Mouse (Mus musculus): ENCODE data around the gene Ybx2. TPM values are rescaled to one million over a fixed set of nuclear protein-coding genes. Genes with fewer than 3 reads are reported as not detected.
"Not testable (repeated sequence)": the region's sequence is repeated elsewhere in the genome, so short reads cannot be mapped to it uniquely, and the experiment has no call there.

The Ybx2 gene
- total RNA-seq, 2 experiments from 2014 or later: 8.7 to 9.2 TPM

DNA sequence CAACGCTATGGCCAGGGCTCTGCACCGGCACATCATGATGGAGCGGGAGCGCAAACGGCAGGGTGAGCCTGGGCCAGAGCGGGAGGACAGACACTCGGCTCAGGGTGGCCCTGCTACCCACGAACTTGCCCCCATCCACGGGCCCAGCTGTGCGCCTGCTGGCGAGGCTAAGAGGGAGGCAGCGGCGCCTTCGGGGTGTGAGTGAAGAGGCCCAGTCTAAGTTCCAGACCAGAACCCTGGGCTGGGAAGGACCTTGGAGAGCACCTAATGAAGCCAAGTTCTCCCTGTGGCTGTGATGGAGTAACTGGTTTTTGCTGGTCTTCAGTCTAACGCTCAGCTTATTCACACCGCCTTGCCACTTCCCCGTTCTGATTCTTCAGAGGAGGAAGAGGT is 21.2 kb upstream of the Ybx2 start:
- no peak for DNase-seq (ENCODE audit: low spot score in 2 of 2)

DNA sequence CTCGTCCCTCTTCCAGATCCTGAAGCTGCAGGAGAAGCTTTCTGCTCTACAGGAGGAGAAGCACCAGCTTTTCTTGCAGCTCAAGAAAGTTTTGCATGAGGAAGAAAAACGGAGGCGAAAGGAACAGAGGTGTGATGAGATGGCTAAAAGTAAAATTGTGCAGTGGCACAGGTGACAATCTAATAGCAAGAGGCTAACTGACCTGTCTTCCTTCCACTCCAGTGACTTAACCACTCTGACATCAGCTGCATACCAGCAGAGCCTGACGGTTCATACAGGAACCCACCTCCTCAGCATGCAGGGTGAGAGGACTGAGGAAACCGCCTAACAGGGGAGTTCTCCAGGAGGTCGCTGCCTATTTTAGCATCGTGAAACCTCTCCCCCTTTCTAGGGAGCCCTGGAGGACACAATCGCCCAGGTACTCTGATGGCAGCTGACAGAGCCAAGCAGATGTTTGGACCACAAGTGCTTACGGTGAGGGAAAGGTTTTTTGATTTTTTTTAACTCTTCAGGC is 20.6 kb upstream of the Ybx2 start:
- DNase-seq (ENCODE audit: low spot score in 2 of 2): no peak

DNA sequence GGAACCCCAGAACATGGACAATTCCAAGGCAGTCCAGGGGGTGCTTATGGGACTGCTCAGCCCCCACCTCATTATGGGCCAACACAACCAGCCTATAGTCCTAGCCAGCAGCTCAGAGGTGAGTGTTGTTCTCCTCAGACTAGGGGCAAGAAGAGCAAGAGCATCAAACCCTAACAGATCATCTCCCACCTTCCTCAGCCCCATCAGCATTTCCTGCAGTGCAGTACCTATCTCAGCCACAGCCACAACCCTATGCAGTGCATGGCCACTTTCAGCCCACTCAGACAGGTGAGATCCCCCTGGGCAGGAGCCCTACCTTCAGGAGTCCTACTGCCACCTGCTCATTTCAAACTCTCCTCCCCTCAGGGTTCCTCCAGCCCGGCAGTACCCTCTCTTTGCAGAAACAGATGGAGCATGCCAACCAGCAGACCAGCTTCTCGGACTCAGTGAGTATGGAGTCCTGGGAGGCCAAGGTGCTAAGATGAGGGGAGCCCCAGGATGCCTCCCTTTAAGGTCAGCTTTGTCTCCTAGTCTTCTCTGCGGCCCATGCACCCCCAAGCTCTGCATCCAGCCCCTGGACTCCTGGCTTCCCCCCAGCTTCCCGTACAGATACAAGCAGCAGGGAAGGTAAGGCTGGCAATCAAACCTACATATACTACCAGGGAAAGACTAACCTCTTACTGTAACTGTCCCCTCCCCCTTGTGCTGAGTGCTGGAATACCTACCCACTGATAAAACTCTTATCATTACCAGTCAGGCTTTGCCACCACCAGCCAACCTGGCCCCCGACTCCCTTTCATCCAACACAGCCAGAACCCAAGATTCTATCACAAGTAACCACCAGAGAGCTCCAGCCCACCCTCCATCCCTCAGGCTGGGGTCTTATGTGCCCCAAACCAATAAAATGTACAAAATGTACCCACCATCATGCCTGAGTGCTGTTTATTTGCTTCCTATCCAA is 19.6 kb upstream of the Ybx2 start:
- no peak for DNase-seq (ENCODE audit: low spot score in 2 of 2)

DNA sequence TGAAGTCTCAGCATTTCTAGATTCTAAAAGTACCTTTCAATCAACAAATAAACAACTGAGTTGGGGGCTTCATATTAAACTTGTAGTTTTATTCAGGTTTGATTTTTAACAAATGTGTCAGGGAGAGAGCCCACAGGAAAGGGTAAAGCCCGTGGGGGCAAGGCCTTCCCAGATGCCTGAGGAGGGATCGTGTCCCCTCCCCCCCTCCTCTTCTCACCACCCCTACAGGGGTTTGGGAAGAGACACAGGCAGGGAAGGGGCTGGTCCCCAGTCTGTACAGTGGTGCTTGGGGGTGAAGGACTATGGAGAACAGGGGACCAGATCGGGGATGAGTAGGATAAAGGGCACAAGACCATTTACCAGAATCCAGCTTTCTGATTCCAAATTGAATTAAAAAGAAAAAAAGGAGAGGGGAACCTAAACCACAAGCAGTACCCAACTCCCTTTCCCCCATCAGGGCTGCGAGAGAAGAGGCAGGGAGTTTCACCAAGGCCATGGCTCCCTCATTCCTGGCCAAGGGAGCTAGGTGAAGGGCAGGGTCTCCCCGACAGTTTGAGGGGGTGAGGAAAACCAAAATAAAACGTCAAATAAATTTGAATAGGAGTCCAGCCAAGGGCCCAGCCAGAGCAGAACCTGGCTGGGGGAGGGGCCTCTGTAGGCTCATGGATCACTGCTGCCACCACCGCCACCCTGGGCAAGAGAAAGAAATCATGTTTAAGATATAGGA is 18.8 kb upstream of the Ybx2 start:
- not testable (repeated sequence) for DNase-seq (ENCODE audit: low spot score in 2 of 2)

DNA sequence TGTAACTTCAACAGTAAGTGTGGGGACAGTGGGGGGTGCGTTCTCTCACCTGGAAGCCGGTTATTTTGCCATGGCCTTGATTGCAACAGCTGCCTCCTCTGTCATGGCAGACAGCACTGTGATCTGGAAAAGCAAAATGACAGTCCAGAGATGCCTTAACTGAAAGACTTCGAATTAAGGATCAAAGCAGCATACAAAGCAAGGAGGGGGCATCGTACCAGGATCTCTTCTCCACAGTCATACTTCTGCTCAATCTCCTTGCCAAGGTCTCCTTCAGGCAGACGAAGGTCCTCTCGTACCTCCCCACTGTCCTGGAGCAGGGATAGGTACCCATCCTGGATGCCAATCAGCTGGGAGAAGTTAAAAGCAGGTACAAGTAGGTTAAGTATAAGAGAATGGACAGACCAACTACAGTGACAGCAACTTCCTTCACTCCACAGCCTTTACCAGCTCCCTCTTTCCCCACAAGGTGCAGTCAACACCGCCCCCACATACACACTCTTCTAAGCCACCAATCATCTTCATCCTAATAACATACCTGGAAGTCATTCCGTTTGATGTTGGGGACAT is 18.1 kb upstream of the Ybx2 start:
- DNase-seq (ENCODE audit: low spot score in 2 of 2): no peak

DNA sequence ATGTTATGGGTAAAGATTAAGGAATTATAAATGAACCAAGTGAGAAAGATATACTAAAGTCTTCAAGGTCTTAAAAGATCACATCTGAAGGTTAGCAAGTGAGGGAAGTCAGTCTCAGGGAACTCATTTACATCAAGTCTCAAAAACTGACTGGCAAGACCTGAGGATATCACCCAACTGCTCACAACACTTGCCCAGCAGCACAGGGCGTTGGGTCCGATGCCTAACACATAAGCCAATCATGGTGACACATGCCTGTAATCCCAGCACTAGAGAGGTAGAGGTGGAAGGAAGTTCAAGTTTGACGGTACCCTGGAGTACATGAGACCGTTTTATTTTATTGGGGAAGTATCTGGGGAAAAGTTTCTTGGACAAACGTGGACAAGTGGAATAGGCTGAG is 17.5 kb upstream of the Ybx2 start:
- DNase-seq (ENCODE audit: low spot score in 2 of 2): no peak

DNA sequence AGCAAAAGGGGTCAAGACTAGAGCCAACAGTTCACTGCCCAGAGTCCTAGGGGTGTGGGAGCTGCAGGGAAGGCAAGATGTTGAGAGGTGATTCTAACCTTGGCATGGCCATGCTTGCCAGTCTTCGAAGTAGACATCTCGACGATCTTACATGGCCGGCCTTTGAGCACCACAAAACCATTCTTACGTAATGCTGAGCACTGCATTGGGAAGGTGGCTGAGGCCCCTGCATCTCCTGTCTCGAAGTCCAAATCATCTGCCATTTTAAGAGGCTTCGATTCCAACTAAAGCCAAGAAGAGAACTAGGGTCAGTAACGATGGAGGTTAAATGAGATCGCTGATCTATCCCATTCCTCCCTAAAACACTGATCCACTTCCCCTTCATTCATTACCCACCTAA is 16.5 kb upstream of the Ybx2 start:
- no peak for DNase-seq (ENCODE audit: low spot score in 2 of 2)

DNA sequence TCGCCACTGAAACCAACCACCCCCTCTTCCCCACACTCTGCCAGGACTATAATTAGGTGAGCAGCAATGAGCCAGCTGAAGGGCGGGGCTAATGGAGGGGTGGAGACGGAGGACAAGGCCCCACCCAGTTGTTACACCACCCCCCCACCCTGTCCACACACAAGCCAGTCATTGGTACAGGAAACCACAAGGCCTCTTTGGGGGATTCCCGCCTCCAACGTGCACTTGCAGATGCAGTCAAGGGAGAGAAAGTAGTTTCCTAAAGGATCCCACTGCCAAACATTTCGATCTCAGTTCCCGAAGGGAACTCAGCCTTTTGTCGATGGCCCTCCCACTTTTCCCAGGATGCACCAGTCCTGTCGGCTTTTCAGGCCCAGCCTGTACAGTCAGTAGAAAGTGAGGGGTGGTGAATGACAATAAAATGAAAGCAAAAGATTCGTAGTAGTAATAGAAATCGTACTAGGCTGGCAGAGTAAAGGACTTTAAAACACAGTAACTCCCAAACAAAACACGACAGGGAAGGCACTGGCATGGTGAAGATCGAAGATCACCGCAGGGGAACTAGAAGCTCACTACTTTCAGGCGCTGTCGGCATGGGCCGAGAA is 15.8 kb upstream of the Ybx2 start:
- peak in 1 of 2 experiments; percentile 60 for DNase-seq (ENCODE audit: low spot score in 2 of 2)

DNA sequence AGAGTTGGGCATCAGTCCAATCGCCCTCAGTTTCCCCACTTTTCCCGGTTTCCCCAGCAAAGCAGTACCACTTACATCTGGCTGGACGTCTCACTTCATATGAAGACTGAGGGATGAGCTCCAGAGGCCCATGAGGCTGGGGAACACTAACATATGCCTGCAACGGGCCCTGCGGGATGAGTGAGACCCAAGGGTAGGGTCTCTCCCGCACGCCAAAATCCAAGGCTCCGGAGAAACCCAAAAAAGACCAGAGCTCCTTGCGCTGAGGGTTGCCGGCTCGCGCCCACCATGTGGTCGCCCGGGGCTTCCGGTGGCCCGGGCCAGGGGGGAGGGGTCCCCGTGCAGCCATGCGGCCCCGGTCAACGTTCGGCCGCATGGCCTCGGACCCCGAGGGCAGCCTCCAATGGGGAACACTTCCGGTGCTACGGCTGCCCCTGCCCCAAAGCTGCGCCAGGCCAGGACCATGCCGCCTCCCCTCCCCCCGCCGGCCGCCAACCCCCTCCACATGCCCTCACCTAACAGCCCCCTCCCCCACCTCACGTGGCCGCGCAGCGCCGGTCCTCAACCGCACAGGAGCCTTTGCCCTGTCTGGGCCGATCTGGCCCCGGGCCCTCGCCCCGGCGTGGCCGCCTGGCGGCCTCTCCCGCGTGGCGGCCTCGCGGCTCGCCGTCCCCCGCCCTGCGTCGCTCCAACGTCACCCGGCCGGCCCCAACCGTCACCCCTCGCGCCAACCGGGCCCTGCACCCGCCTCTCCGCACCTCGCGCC is 15.1 kb upstream of the Ybx2 start:
- peak in 1 of 2 experiments; percentile 25 for DNase-seq (ENCODE audit: low spot score in 2 of 2)

DNA sequence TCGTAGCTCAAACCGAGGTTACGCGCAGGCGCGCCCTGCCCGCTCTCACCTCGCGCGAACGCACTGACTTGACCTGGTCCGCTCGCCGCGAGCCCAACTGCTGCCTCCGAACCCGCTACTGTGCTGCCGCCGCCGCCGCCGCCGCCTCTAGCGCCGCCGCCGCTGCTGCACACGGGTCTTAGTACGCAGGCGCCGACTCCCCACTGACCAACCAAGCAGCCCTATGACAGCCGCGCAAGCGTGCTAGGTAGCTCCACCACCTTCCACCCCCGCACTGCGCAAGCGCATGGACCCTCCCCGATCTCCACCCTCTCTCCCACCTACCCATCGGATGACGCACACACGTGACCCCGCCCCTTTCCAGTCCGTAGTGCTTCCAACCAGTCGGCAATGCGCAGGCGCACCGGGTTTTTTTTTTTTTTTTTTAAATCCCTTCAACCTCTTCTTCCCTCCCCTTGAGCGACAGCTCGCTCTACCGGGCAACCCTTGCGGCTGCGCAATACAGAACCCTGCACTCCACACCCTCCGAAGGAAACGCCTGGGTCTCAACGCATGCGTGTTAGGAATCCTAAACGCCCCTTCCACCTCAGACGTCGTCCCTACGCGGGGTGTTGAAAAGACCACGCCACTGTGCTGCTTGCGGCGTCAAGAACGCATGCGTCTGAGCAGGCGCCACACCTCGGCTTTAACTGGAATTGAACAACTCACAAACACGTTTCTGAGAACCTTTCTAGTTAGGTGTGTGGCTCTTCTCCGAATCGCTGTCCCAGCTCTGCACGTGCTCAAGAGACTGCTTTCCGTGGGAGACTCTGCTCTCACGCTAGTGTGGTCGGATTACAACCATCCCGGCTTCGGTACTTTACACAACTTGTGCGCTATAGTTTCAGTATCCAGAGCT is 14.2 kb upstream of the Ybx2 start, which contains the start of gene Eif5a:
Eif5a (minus strand) TSS at position 845 of the 898 bp plus-strand sequence.
- DNase-seq (ENCODE audit: low spot score in 2 of 2): peak; percentile 100

DNA sequence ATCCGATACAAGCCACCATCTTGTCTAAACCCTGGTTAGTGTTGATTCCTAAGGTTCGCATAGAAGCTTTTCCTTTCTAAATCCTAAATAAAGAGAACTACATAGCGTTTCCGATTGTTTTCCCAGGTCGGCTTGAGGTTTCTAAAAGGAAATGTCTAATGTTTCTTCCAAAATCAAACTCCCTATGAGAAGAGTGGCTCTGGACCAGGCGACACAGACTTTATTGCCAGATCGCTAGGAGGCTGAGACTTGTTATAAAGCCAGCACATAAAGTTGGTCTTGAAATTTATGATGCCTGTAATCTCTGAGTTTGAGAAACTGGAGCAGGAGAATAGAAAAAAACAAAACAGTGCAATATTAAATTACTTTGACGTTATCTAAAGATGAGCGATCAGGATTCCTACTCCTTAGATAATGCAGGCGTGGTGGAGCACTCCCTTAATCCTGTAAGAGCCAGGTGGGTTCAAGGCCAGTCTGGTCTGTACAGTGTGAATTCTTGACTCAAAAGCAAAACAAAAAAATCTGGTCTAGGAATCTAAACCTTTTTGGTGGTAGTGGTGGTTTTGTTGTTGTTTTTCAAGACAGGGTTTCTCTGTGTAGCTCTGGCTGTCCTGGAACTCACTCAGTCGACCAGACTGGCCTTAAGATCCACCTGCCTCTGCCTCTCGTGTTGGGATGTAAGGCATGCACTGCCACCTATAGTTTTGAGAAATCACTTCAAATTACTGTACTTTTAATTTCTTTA is 13.4 kb upstream of the Ybx2 start:
- DNase-seq (ENCODE audit: low spot score in 2 of 2): no peak

DNA sequence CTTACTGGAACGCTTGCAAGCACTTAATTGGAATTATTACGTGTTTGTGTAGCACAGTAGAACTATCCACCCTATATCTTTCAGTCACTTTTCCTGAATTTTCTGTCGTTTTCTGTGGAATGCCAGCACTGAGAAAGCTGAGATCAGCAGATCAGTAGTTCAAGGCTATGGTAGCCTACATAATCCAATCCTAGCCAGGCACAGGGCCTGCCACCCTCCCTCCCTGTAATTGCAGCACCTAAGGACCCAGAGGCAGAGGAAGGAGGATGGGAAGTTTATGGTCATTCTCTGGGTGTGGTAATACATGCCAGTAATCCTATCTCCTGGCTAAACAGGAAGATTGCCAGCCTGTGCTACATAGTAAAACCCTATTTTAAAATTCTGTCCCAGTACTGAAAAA is 12.8 kb upstream of the Ybx2 start:
- no peak for DNase-seq (ENCODE audit: low spot score in 2 of 2)

DNA sequence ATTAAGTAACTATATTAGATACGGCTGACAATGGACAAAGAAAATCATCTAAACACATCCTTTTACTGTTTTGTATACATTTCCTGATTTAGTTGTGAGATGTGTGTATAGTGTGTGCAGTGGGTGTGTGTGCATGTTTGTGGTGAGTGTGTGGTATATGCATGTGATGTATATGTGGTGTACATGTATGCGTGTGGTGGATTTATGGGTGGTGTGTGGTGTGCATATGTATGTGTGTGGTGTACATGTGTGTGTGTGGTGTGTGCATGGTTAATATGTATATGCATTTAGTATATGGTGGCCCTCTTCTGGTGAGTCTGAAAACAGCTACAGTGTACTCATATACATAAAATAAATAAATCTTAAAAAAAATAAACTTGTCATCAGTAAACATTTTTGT is 8.1 kb upstream of the Ybx2 start:
- no peak for DNase-seq (ENCODE audit: low spot score in 2 of 2)

DNA sequence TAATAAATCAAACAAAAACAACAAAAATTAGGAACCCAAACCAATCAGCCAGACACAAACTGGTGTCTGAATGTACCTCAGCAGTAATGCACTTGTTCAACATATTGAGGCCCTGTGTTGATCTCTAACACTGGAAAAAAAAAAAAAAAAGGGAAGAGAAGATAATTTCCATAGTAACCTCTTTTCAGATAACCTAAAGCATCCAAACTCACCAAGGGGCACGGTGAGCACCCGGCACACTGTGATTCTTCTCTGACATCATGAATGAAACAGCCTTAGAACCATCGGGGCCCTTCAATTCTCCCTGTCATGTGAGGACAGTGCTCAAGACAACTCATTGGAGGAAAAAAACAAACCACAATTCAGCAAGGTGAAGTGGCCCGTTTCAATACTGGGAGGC is 5.9 kb upstream of the Ybx2 start:
- DNase-seq (ENCODE audit: low spot score in 2 of 2): no peak

DNA sequence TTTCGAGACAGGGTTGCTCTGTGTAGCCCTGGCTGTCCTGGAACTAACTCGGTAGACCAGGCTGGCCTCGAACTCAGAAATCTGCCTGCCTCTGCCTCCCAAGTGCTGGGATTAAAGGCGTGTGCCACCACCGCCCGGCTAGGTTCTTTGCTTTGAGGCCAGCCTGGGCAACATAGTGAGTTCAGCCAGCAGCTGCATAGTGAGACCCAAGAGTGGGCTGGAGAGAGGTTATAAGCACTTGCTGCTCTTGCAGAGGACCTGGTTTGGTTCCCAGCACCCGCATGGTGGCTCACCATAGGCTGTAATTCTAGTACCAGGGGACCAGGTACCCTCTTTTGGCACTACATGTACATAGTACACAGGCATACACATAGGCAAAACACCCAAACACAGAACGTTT is 5.4 kb upstream of the Ybx2 start:
- not testable (repeated sequence) for DNase-seq (ENCODE audit: low spot score in 2 of 2)

DNA sequence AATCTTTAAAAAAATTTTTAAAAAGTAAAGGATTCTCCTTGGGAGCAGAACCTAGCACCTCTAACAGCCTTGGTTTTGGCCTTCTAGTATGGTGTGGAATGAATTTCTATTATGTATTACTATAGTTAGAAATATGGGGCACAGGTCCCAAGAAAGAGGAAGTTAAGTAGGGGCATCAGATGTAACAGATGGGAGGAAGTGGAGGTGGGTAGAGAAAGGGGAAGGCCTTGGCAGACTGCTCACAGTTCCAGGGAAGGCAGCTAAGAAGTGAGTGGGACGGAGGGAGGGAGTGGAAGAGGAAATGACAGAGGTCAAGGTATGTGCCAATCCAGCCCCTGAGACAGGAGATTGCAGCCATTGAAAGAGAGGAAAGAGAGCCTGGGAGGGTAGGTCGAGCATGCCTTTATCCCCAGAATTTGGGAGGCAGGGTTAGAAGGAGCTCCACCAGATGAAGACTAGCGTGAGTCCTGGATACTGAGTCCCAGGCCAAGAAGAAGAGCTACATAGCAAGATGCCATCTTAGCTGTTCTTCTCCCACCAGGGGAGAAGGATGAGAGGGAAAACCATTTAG is 4.5 kb upstream of the Ybx2 start:
- DNase-seq (ENCODE audit: low spot score in 2 of 2): no peak

DNA sequence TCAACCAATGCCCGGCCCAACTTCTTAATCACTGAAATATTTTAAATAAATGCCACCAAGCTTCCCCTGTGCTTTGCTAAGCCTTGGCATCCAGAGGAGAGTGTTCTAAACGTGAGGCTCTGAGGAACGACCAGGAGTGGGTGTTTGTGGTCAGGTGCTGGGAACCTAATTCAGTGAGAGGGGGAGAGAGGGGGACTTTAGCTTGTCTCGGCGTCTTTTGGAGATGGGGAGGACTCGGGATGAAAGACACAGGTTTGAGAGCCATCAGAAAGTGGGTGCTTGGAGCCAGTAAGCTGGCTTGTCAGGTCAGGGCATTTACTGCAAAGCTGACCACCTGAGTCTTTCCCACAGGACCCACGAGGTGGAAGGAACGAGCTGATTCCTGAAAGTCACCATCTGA is 3.8 kb upstream of the Ybx2 start:
- no peak for DNase-seq (ENCODE audit: low spot score in 2 of 2)

DNA sequence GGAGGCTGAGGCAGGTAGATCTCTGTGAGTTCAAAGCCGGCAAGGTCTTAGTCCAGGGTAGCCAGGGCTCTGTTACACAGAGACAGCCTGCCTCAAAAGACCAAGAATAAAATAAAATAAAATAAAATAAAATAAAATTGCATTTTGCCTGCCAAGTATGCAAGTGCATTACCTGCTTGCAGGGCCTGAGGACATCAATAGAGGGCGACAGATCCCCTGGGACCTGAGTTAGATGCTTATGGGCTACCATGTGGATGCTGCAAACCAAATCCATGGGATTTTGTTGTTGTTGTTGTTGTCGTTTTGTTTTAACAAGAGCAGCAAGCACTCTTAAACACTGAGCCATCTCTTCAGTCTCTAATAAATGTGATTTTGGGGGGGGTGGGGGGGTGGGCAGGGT is 3.3 kb upstream of the Ybx2 start:
- DNase-seq (ENCODE audit: low spot score in 2 of 2): no peak

DNA sequence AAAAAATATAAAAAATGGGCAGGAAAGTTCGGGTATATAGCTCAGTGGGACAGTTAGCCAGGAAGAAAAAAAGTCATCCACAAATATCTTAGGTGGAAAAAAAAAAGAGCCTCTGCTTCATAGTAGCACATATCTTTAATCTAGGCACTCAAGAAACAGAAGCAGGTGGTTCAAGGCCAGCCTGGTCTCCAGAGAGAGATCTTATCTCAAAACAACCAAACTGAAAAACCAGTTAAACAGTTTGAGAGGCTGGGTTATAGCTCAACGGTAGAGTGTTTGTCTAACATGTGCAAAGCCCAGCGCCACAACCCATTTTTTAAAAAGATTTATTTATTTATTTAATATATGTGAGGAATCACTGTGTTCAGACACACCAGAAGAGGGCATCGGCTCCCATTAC is 2.5 kb upstream of the Ybx2 start:
- no peak for DNase-seq (ENCODE audit: low spot score in 2 of 2)

All from layer of hippocampus, adult 18-20 months (tissue).